Mouse (Mus musculus) heart, adult 11 months (tissue): ENCODE results near the gene Aco1.
"Not testable (repeated sequence)": the region's sequence is repeated elsewhere in the genome, so short reads cannot be mapped to it uniquely, and the experiment has no call there.

Experiments used
- DNase-seq: peaks from one replicate; pipeline ENCODE4 v3.0.0; 2022

The Aco1 gene

GRCm38 (mm10) chr4:40142743-40143532 is at the start of gene Aco1:
Gene Aco1 (plus strand): TSS chr4:40143081.
- peak; percentile 100 for DNase-seq

- no peak for DNase-seq
Measured at GRCm38 (mm10) chr4:40094974-40095373, 47.9 kb upstream of the Aco1 start.

GRCm38 (mm10) chr4:40102996-40103395 is 39.9 kb upstream of the Aco1 start:
- DNase-seq, result no peak

- no peak for DNase-seq
Measured at GRCm38 (mm10) chr4:40106004-40106536, 36.8 kb upstream of the Aco1 start.

GRCm38 (mm10) chr4:40108030-40108429 is 34.9 kb upstream of the Aco1 start:
- DNase-seq, result no peak

GRCm38 (mm10) chr4:40113173-40113572 is 29.7 kb upstream of the Aco1 start:
- no peak for DNase-seq

GRCm38 (mm10) chr4:40121221-40121620 is 21.7 kb upstream of the Aco1 start:
- DNase-seq, result no peak

- DNase-seq, result not testable (repeated sequence)
Measured at GRCm38 (mm10) chr4:40122291-40122690, 20.6 kb upstream of the Aco1 start.

GRCm38 (mm10) chr4:40134468-40135102 is 8.3 kb upstream of the Aco1 start:
- DNase-seq, result peak; percentile 93

GRCm38 (mm10) chr4:40136519-40136918 is 6.4 kb upstream of the Aco1 start:
- DNase-seq, result peak; percentile 87

- DNase-seq, result peak; percentile 66
Measured at GRCm38 (mm10) chr4:40139663-40140255, 3.1 kb upstream of the Aco1 start.

GRCm38 (mm10) chr4:40143533-40143871 is 621 bp downstream of the Aco1 start:
- DNase-seq, result no peak

- DNase-seq, result peak; percentile 86
Measured at GRCm38 (mm10) chr4:40144543-40144942, 1.7 kb downstream of the Aco1 start.

GRCm38 (mm10) chr4:40144981-40145380 is 2.1 kb downstream of the Aco1 start:
- peak; percentile 24 for DNase-seq

- peak; percentile 95 for DNase-seq
Measured at GRCm38 (mm10) chr4:40148281-40148680, 5.4 kb downstream of the Aco1 start.

GRCm38 (mm10) chr4:40150046-40150445 is 7.2 kb downstream of the Aco1 start:
- peak; percentile 42 for DNase-seq

GRCm38 (mm10) chr4:40152771-40153170 is 9.9 kb downstream of the Aco1 start:
- peak; percentile 51 for DNase-seq

- peak; percentile 75 for DNase-seq
Measured at GRCm38 (mm10) chr4:40153500-40153899, 10.6 kb downstream of the Aco1 start.

- DNase-seq, result peak; percentile 66
Measured at GRCm38 (mm10) chr4:40154751-40155150, 11.9 kb downstream of the Aco1 start.

- peak; percentile 66 for DNase-seq
Measured at GRCm38 (mm10) chr4:40155467-40155999, 12.7 kb downstream of the Aco1 start.

- DNase-seq, result peak; percentile 97
Measured at GRCm38 (mm10) chr4:40156153-40156552, 13.3 kb downstream of the Aco1 start.

- DNase-seq, result peak; percentile 82
Measured at GRCm38 (mm10) chr4:40156582-40157499, 14.0 kb downstream of the Aco1 start.
